Mouse (Mus musculus) testis, adult 2 months (tissue): ENCODE results near the gene Glyat. TPM values are rescaled to one million over a fixed set of nuclear protein-coding genes. Genes with fewer than 3 reads are reported as not detected.

Experiments used
- H3K27ac ChIP-seq: fragments of 200-500 bp; 2 replicates; pipeline ENCODE4 v1.5.1; 2012; ENCODE audit warnings: low read depth, low read length; ENCODE audit not compliant: control insufficient read depth, insufficient read depth
- H3K27me3 ChIP-seq: fragments of 200-500 bp; 2 replicates; pipeline ENCODE4 v1.6.1; 2012; ENCODE audit warnings: mild to moderate bottlenecking, low read length, moderate library complexity; ENCODE audit not compliant: control insufficient read depth, insufficient read depth
- H3K36me3 ChIP-seq: fragments of 200-500 bp; 2 replicates; pipeline ENCODE4 v1.6.1; 2012; ENCODE audit warnings: mild to moderate bottlenecking, low read length; ENCODE audit not compliant: control insufficient read depth, insufficient read depth
- H3K4me1 ChIP-seq: fragments of 200-500 bp; 2 replicates; pipeline ENCODE4 v1.6.1; 2012; ENCODE audit warnings: low read length; ENCODE audit not compliant: control insufficient read depth, insufficient read depth
- H3K4me3 ChIP-seq: fragments of 200-500 bp; 2 replicates; pipeline ENCODE4 v1.5.1; 2012; ENCODE audit warnings: low read depth, mild to moderate bottlenecking, low read length, moderate library complexity, mixed read lengths; ENCODE audit not compliant: control insufficient read depth
- CTCF ChIP-seq: fragments of 200-500 bp; IDR thresholded peaks from 2 replicates; pipeline ENCODE4 v1.5.1; 2012; ENCODE audit warnings: low read depth, mild to moderate bottlenecking, inconsistent platforms, low read length, moderate library complexity; ENCODE audit not compliant: control insufficient read depth, insufficient read depth, insufficient replicate concordance
- POLR2A ChIP-seq: fragments of 200-500 bp; IDR thresholded peaks from 2 replicates; pipeline ENCODE4 v1.6.1; 2012; ENCODE audit warnings: low read depth, mild to moderate bottlenecking, inconsistent platforms, low read length, moderate library complexity; ENCODE audit not compliant: control insufficient read depth
- polyA plus RNA-seq: library from polyadenylated mRNA; depleted of rRNA; stranded (reverse); fragments of >200 nt; gene quantifications from 2 replicates; pipeline ENCODE4 v1.2.3, GENCODE M21; 2012

The Glyat gene
- polyA plus RNA-seq, 1 experiment: not detected

- no peak overlapping the region for H3K4me3 ChIP-seq
- TF ChIP-seq CTCF: no peak
- no peak for TF ChIP-seq POLR2A
Observed at GRCm38 (mm10) chr19:12598674-12599073, 34.4 kb upstream of the Glyat start.

GRCm38 (mm10) chr19:12599674-12600073, 33.4 kb upstream of the Glyat start, which contains the start of gene Gm4952:
Gm4952 (plus strand) TSS chr19:12599974.
- H3K27me3 ChIP-seq: no peaks in the 10 kb centered on the region
- H3K4me3 ChIP-seq: no peak within 1 kb of the TSS
- H3K36me3 ChIP-seq: no peaks in the 10 kb centered on the region
- no peak for TF ChIP-seq POLR2A
- no peak for TF ChIP-seq CTCF
- H3K27ac ChIP-seq: no peak within 1 kb of the TSS
- H3K4me1 ChIP-seq: peaks cover 9% of the 10 kb centered on the region

More at GRCm38 (mm10) chr19:12598674-12599073, 34.4 kb upstream of the Glyat start:
- H3K27me3 ChIP-seq: no peaks in the 10 kb centered on the region
- no peak overlapping the region for H3K27ac ChIP-seq
- no peaks in the 10 kb centered on the region for H3K36me3 ChIP-seq
- peaks cover 9% of the 10 kb centered on the region for H3K4me1 ChIP-seq

GRCm38 (mm10) chr19:12600684-12601480, 32.2 kb upstream of the Glyat start:
- Histone ChIP-seq H3K4me1 (peaks cover 6% of the 10 kb centered on the region), H3K27ac (no peak overlapping the region), H3K36me3 (no peaks in the 10 kb centered on the region), H3K27me3 (no peaks in the 10 kb centered on the region), H3K4me3 (no peak overlapping the region)
- TF ChIP-seq CTCF: no peak
- no peak for TF ChIP-seq POLR2A

GRCm38 (mm10) chr19:12608336-12608735, 24.8 kb upstream of the Glyat start:
- H3K27ac ChIP-seq: no peak overlapping the region
- no peaks in the 10 kb centered on the region for H3K4me1 ChIP-seq
- H3K4me3 ChIP-seq: no peak overlapping the region
- TF ChIP-seq POLR2A (no peak), CTCF (no peak)
- no peaks in the 10 kb centered on the region for H3K36me3 ChIP-seq
- H3K27me3 ChIP-seq: no peaks in the 10 kb centered on the region

- no peak for TF ChIP-seq CTCF
- TF ChIP-seq POLR2A: no peak
- no peak overlapping the region for H3K27ac ChIP-seq
- no peaks in the 10 kb centered on the region for H3K4me1 ChIP-seq
- H3K27me3 ChIP-seq: no peaks in the 10 kb centered on the region
- H3K36me3 ChIP-seq: no peaks in the 10 kb centered on the region
- H3K4me3 ChIP-seq: no peak overlapping the region
Observed at GRCm38 (mm10) chr19:12613646-12614045, 19.5 kb upstream of the Glyat start.

- Histone ChIP-seq H3K4me3 (no peak overlapping the region), H3K36me3 (no peaks in the 10 kb centered on the region), H3K27me3 (no peaks in the 10 kb centered on the region), H3K27ac (no peak overlapping the region), H3K4me1 (no peaks in the 10 kb centered on the region)
- TF ChIP-seq CTCF: no peak
- no peak for TF ChIP-seq POLR2A
Observed at GRCm38 (mm10) chr19:12634259-12634658, 1.2 kb downstream of the Glyat start.

GRCm38 (mm10) chr19:12634963-12635362, 1.9 kb downstream of the Glyat start:
- no peaks in the 10 kb centered on the region for H3K27me3 ChIP-seq
- no peaks in the 10 kb centered on the region for H3K4me1 ChIP-seq
- no peak overlapping the region for H3K27ac ChIP-seq
- H3K36me3 ChIP-seq: no peaks in the 10 kb centered on the region
- TF ChIP-seq POLR2A (no peak), CTCF (no peak)
- H3K4me3 ChIP-seq: no peak overlapping the region
